Mouse (Mus musculus): Measurements from ENCODE around the gene Hist1h2af.
A peak's percentile ranks its signal among the peaks of the same experiment; 100 is the strongest.

Gene Hist1h2af

DNA sequence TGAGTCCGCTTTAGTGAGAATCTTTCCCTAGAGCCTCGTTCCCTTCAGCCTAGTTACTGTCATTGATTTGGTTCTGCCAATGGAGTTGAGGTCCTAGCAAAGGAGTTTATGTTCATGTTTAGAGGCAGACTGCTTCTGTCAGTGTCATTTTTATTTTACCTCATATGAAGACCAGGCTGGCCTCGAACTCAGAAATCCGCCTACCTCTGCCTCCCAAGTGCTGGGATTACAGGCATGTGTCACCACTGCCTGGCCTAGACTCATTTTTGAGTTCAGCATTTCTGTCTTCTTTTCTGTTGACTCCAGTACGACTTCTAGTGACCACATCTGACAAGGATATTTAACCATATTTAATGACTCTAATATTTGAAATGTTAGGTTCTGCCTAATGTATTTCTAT is 18.4 kb upstream of the Hist1h2af start:
- no peak for DNase-seq (ENCODE audit: low read depth, low spot score)

GRCm38 (mm10) chr13:23515826-23516620 is 17.7 kb upstream of the Hist1h2af start:
- no peak for DNase-seq (ENCODE audit: low read depth, low spot score)

DNA sequence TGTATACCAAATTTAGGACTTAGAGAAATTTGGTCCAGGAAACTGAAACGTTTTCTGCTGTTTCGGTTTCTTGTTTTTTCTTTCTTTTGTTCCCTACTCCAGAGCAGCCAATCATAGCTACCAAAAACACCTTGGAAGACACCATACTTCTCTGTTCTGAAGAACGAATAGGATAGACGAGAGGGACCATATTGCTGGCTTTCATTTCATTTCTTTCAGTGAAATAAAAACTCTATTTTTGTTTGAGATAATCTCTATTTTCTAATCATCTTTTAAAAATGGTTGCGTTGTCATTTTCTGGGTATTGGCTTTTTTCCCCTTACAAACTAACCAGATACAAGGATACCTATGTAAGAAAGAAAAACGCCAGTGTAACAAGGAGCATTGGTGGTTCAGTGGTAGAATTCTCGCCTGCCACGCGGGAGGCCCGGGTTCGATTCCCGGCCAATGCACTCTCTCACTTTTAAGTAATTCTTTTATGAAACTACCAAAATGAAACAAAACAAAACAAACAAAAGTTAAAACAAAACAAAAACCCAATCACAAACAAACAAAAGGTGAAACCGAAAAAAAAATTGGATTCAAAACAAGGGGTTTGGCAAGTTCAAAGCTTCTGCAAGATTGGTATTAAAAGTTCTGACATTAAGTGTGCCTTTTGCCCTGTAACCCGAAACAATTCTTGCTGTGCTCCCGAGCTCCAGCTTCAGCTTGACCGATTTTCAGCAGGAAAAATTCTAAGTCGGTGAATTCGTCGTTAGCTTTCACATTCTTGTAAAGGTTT is 16.7 kb upstream of the Hist1h2af start:
- DNase-seq (ENCODE audit: low read depth, low spot score), result peak; percentile 88

GRCm38 (mm10) chr13:23517603-23518294 is 16.0 kb upstream of the Hist1h2af start:
- peak; percentile 85 for DNase-seq (ENCODE audit: low read depth, low spot score)

- no peak for DNase-seq (ENCODE audit: low read depth, low spot score)
Measured at GRCm38 (mm10) chr13:23518295-23518603, 15.5 kb upstream of the Hist1h2af start.

DNA sequence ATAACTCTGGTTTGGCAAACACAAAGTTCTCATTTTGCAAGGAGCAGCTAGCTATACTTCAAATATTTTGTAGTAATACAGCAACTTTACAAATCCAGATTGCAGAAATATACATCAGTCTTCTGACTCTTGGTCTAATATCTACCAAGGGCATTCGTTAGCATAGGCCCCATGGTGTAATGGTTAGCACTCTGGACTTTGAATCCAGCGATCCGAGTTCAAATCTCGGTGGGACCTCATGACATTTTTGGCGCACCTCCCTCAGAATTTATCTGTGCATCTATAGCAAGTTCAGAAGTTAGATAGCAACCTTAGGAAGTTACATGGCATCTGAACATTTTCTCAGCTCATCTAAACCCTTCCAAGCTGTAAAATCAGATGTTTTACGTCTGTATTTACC is 14.8 kb upstream of the Hist1h2af start:
- peak; percentile 86 for DNase-seq (ENCODE audit: low read depth, low spot score)

GRCm38 (mm10) chr13:23519416-23519815 is 14.3 kb upstream of the Hist1h2af start:
- peak; percentile 83 for DNase-seq (ENCODE audit: low read depth, low spot score)

DNA sequence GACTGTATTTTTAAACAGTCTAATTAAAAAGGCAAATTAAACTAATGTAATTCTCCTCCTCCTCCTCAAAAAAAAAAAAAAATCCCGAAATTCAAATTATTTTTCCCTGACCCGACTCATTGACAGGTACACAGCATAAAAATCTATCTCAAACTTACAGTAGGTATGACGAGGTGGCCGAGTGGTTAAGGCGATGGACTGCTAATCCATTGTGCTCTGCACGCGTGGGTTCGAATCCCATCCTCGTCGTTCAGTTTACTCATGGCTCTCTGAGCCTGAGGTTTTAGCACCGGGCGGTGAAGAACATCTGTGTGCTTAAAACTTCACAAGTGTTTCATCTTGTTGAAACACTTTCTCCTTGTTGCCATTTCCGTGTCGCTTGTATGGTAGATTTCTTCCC is 12.0 kb upstream of the Hist1h2af start:
- peak; percentile 83 for DNase-seq (ENCODE audit: low read depth, low spot score)

- DNase-seq (ENCODE audit: low read depth, low spot score), result no peak
Measured at GRCm38 (mm10) chr13:23523976-23524375, 9.7 kb upstream of the Hist1h2af start.

GRCm38 (mm10) chr13:23524654-23525053 is 9.1 kb upstream of the Hist1h2af start:
- peak; percentile 90 for DNase-seq (ENCODE audit: low read depth, low spot score)

GRCm38 (mm10) chr13:23525901-23526300 is 7.8 kb upstream of the Hist1h2af start:
- DNase-seq (ENCODE audit: low read depth, low spot score), result no peak

DNA sequence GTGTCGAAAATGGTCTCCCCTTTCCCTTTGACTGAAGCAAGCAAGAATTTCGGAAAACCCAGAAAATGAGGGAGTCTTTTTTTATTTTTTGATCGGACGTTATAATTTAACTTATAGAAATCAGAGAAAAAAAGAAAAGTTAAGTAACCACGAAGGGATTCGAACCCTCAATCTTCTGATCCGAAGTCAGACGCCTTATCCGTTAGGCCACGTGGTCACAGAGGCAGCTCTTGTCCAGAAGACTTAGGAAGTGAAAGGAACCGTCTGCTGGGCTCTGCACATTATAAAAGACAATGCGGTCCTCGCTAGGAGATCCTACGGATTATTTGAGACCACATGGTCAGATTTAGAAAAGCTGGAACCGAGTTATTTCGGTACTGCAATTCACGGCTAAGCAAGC is 7.4 kb upstream of the Hist1h2af start:
- DNase-seq (ENCODE audit: low read depth, low spot score), result peak; percentile 94

- no peak for DNase-seq (ENCODE audit: low read depth, low spot score)
Measured at GRCm38 (mm10) chr13:23529005-23529404, 4.7 kb upstream of the Hist1h2af start.

GRCm38 (mm10) chr13:23529480-23530165 is 4.1 kb upstream of the Hist1h2af start:
- DNase-seq (ENCODE audit: low read depth, low spot score), result no peak

DNA sequence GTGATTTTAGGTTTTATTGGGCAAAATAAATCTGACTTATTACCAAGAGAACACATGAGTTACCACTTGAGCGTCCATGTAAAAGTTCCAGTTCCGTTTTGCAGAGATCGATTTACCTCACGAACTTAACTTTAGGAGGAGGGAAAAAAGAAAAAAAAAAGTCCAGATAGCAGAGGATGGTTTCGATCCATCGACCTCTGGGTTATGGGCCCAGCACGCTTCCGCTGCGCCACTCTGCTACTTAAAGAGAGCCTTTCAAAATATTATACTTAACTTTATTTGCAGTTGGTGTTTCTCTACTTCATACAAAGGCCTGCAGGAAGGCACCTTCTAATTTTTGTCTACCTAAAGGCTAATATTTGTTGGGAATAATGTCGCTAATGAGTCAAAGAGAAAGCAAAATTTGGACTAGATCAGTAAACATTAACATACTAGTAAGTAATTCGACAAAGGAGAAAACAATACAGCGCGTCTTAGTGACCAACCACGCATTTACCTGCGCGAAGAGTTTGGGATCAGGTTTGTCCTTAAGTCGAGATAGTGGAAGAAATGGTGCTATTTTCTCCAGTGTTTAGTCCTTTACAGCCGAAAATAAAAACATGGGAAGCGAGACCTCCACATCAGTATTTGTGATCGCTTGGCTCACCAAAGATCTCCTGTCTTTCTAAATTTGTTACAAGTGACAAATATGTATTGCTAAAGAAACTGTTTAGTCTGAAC is 3.4 kb upstream of the Hist1h2af start:
- peak; percentile 83 for DNase-seq (ENCODE audit: low read depth, low spot score)

GRCm38 (mm10) chr13:23530901-23531875 is 2.5 kb upstream of the Hist1h2af start, which contains the start of gene Hist1h4h:
Gene Hist1h4h (plus strand): TSS chr13:23531050.
- DNase-seq (ENCODE audit: low read depth, low spot score), result peak; percentile 96

GRCm38 (mm10) chr13:23532262-23533075 is 1.2 kb upstream of the Hist1h2af start:
- DNase-seq (ENCODE audit: low read depth, low spot score), result no peak

- no peak for DNase-seq (ENCODE audit: low read depth, low spot score)
Measured at GRCm38 (mm10) chr13:23534368-23535131, 844 bp downstream of the Hist1h2af start.
